Mouse (Mus musculus) myocyte (in vitro differentiated cells): ENCODE measurements at regions not wholly inside any gene's neighbourhood (a gene's known extent, or its start where the extent isn't known, plus 50 kb on each side); places are given as distances from the start of the nearest gene placed in this dataset.

Source experiments
- CEBPB ChIP-seq: IDR thresholded peaks from 2 replicates; pipeline ENCODE4 v1.6.1; 2011; ENCODE audit warnings: mild to moderate bottlenecking, moderate library complexity; ENCODE audit not compliant: poor library complexity, insufficient read depth, severe bottlenecking
- MAX ChIP-seq: IDR thresholded peaks from one replicate; pipeline ENCODE4 v1.6.1; 2011; ENCODE audit warnings: low read depth, mild to moderate bottlenecking, control low read depth
- POLR2A ChIP-seq: IDR thresholded peaks from one replicate; pipeline ENCODE4 v1.6.1; 2011; ENCODE audit warnings: low read depth, mild to moderate bottlenecking, control low read depth, moderate library complexity; ENCODE audit not compliant: insufficient read length

- TF ChIP-seq CEBPB (no peak), MAX (no peak), POLR2A (no peak)
Observed at GRCm38 (mm10) chr9:50188576-50189070, 156.1 kb downstream of the Rpl10-ps3 start.
